Mouse (Mus musculus) hematopoietic stem cell, adult 5-6 weeks (primary cell): ENCODE measurements at regions not wholly inside any gene's neighbourhood (a gene's known extent, or its start where the extent isn't known, plus 50 kb on each side); places are given as distances from the start of the nearest gene placed in this dataset.
A peak's percentile ranks its signal among the peaks of the same experiment; 100 is the strongest.
"Not testable (repeated sequence)": the region's sequence is repeated elsewhere in the genome, so short reads cannot be mapped to it uniquely, and the experiment has no call there.

Experiments used
- ATAC-seq, 2 experiments: fragments of 125-278 bp in 1 of 2; replicated peaks in 1 of 2; 2 replicates each; pipeline ENCODE4 v1.8.0; 2016 to 2017; ENCODE audit warnings: inconsistent platforms in 2 of 2, mild to moderate bottlenecking in 2 of 2, moderate number of reproducible peaks in 2 of 2, low read depth in 1 of 2, moderate TSS enrichment in 1 of 2; ENCODE audit not compliant: low FRiP score in 2 of 2, poor library complexity in 2 of 2, severe bottlenecking in 2 of 2, insufficient read depth in 1 of 2, low TSS enrichment in 1 of 2

DNA sequence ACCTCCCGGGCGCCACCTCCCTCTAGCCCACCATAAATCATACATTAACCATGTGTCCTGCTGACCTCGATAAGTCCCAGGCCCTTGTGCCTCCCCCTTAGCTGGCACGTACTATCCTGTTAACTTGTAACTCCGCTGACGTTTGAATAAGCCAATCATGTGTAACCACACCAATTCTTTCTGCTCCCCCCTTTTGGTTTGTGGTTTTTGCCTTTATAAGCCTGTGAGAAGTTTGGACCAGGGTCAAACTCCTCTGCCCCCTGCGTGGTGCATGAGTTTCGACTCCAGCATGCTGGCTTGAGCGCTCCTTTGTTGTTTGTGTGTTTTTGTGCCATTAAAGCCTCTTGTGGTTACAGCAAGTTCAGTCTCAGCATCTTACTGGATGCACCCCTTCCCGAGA, 138.4 kb upstream of the Samt2 start:
- not testable (repeated sequence) for ATAC-seq

DNA sequence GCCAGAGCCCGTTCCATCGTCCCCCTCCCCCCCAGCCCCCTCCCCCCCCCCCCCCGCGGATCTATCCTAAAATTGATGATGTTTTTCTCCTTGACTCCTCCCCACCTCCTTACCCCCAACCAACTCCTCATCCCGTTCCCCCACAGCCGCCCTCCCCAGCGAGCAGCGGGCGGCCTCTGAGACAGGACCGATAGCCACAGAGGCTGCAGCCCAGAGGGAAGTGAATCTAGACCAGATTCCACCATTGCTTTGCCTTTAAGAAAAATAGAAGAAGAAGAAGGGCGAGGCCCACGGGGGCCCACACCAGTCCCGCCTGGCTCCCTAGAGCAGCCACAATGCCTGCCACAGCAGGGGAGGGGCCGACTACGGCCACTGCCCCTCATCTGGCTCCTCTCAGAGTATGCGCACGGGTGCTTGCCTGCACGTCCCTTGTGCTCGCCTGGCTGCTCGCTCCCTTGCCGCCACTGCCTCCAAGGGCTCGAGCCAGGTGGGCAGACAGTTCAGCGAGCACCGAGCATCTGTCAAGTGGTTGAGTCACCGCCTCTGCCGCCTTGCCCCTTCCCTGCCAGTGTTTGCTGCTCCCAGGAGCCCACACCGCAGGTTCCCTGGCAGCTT, 134.6 kb upstream of the Samt2 start:
- ATAC-seq = no peak

DNA sequence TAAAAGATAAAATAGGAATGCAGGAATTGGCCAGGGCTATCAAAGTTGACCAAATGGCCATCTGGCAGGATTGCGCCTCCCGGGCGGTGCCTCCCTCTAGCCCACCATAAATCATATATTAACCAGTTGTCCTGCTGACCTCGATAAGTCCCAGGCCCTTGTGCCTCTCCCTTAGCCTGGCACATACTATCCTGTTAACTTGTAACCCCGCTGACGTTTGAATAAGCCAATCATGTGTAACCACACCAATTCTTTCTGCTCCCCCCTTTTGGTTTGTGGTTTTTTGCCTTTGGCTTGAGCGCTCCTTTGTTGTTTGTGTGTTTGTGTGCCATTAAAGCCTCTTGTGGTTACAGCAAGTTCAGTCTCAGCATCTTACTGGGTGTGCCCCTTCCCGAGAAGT, 133.4 kb upstream of the Samt2 start:
- not testable (repeated sequence) for ATAC-seq

DNA sequence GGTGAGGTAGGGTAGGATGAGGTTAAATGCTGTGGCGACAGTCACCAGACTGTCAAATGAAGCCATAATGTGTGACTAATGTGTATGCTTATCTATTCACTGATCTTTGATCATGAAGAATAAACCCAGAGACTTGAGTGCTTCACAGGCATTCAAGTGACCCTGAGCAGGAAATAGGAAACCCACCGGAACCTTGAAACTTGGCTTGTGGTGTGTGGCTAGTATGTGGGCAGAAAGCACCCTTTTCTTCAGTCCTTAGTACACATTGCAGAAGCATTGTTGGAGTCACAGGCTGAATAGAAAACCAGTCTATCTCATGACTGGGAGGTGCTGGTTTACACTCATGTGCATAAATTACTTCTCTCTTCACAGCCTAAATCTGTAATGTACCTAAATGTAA, 91.4 kb upstream of the Samt2 start:
- ATAC-seq = peak; percentile 78 to 90
